Mouse (Mus musculus) intestine, postnatal 0 days (tissue): ENCODE measurements at regions not wholly inside any gene's neighbourhood (a gene's known extent, or its start where the extent isn't known, plus 50 kb on each side); places are given as distances from the start of the nearest gene placed in this dataset.

Experiments used
- ATAC-seq: fragments of 200-750 bp; cut with Nextera tagmentation; 2 replicates; pipeline ENCODE4 v1.8.0; 2017; ENCODE audit warnings: mild to moderate bottlenecking, moderate TSS enrichment, moderate library complexity
- H3K27ac ChIP-seq: fragments of 300-500 bp; sonication (generic); 2 replicates; pipeline ENCODE4 v1.5.1; 2014; ENCODE audit warnings: mild to moderate bottlenecking, low read depth, low read length, moderate library complexity
- H3K27me3 ChIP-seq: fragments of 300-500 bp; sonication (generic); replicated peaks from 2 replicates; pipeline ENCODE4 v1.6.1; 2014; ENCODE audit warnings: low read length, mixed read lengths; ENCODE audit not compliant: control insufficient read depth, insufficient read depth
- H3K36me3 ChIP-seq: fragments of 300-500 bp; sonication (generic); 2 replicates; pipeline ENCODE4 v1.6.1; 2014; ENCODE audit warnings: mild to moderate bottlenecking, moderate library complexity; ENCODE audit not compliant: control insufficient read depth, insufficient read depth
- H3K4me1 ChIP-seq: fragments of 300-500 bp; sonication (generic); replicated peaks from 2 replicates; pipeline ENCODE4 v1.6.1; 2014; ENCODE audit warnings: antibody characterized with exemption, low read length, mixed read lengths; ENCODE audit not compliant: control insufficient read depth, insufficient read depth
- H3K4me2 ChIP-seq: fragments of 300-500 bp; sonication (generic); replicated peaks from 2 replicates; pipeline ENCODE4 v1.6.1; 2014; ENCODE audit warnings: low read depth, mild to moderate bottlenecking, moderate library complexity
- H3K4me3 ChIP-seq: fragments of 300-500 bp; sonication (generic); 2 replicates; pipeline ENCODE4 v1.5.1; 2014; ENCODE audit warnings: low read depth, low read length
- H3K9ac ChIP-seq: fragments of 300-500 bp; sonication (generic); 2 replicates; pipeline ENCODE4 v1.6.1; 2014; ENCODE audit warnings: mild to moderate bottlenecking, low read depth, low read length
- H3K9me3 ChIP-seq: fragments of 300-500 bp; sonication (generic); 2 replicates; pipeline ENCODE4 v1.6.1; 2016; ENCODE audit warnings: mixed run types; ENCODE audit not compliant: control insufficient read depth
- CTCF ChIP-seq: sonication (generic); IDR thresholded peaks from 2 replicates; pipeline ENCODE4 v1.5.1; 2016; ENCODE audit warnings: low read depth, mild to moderate bottlenecking, control low read depth, antibody characterized with exemption, moderate library complexity
- WGBS: fragments of 180-500 bp; shearing (Covaris S2); extraction: QIAGEN DNeasy Blood & Tissue Kit; methylation state at CpG from one replicate; pipeline ENCODE4 v1.1.7; 2014; 5-methylcytosine and 5-hydroxymethylcytosine counted together

DNA sequence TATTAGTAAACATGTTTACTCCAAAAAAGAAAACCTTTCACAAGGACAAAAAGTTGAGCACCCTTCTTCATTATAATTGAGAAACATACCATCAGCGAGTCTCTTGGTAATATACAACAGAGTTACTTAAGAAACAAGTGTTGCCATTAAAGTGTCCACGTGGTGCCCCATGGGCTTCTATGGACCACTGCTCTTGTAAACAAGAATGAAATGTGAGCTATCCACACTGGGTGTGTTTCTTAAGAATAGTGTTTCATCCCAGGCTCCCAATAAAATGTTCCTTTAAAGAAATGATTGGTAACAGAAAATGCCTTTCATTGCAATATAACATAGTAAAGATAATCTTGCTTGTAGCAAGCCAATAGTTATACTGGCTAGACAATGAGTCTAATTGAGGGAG, 803.6 kb upstream of the Acvr2a start:
- H3K4me3 ChIP-seq = no peak overlapping the region
- H3K27ac ChIP-seq = no peak overlapping the region
- H3K9ac ChIP-seq = no peak overlapping the region
- H3K36me3 ChIP-seq = no peaks in the 10 kb centered on the region
- ATAC-seq = no peak
- H3K9me3 ChIP-seq = no peaks in the 10 kb centered on the region
- no peaks in the 10 kb centered on the region for H3K4me1 ChIP-seq
- H3K4me2 ChIP-seq = no peak overlapping the region
- no peaks in the 10 kb centered on the region for H3K27me3 ChIP-seq
- 81% methylated on average over 2 of the region's 2 CpGs for WGBS
- no peak for TF ChIP-seq CTCF

DNA sequence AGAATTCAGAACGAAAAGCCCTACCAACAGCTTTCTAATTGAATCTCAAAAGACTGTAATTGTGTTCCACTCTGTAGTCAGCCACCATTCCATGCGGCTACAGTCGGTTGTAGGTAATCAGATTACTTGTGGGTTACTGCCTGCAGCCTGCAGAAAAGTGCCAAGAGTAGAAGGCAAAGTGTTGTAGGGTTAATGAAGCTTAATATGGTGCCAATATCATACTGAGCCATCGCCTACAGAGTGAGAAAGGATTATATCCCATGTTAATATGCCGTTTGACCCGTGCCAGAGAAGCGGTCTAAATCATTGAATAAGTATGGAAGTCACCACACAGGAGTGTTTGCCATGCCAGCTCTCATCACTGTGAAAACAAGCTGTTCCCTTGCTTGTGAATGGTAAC, 786.4 kb upstream of the Acvr2a start:
- ATAC-seq = no peak
- Histone ChIP-seq H3K27me3 (no peaks in the 10 kb centered on the region), H3K4me1 (no peaks in the 10 kb centered on the region), H3K27ac (no peak overlapping the region), H3K9me3 (no peaks in the 10 kb centered on the region), H3K9ac (no peak overlapping the region), H3K36me3 (no peaks in the 10 kb centered on the region), H3K4me3 (no peak overlapping the region), H3K4me2 (no peak overlapping the region)
- 90% methylated on average over 7 of the region's 7 CpGs for WGBS
- no peak for TF ChIP-seq CTCF

DNA sequence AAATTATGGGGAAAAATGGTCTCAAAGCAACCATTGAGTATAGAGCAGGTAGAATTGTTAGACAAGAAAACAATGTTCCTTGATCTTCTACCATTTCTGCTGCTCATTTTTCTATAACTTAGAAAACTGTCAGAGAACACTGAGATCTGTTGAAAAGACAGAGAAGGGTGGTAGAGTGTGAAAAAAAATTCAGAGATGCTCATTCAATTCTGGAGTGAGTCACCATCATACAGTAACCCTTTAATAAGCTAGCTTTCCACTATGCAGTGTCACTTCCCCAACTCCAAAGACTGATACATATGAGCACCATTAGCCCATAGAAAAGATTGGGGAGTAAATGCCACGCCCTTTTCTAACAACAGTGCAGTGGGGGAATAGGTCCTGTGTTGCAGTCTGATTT, 752.5 kb upstream of the Acvr2a start:
- ATAC-seq = no peak
- Histone ChIP-seq H3K9me3 (no peaks in the 10 kb centered on the region), H3K27me3 (no peaks in the 10 kb centered on the region), H3K4me3 (no peak overlapping the region), H3K4me1 (no peaks in the 10 kb centered on the region), H3K27ac (no peak overlapping the region), H3K36me3 (no peaks in the 10 kb centered on the region), H3K9ac (no peak overlapping the region), H3K4me2 (no peak overlapping the region)
- WGBS = 38% methylated on average over 1 of the region's 1 CpGs
- no peak for TF ChIP-seq CTCF

DNA sequence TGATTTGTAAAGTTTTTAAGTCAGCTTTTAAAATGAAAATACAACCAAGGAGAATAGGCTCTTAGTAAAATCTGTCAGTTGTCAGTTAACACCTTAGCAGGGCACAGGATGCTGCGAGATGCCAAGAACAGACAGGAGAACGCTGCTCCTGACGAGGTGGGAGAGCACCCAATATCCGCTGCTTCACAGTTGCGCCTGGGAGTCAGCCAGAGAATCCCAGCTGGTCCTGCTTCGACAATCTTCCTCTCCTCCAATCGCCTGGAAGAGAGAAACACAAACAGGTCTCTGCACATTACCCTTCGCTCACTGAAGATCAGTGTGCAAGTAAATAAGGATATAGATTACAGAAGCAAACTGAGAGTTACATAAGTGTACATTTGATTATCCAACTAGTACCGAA, 750.5 kb upstream of the Acvr2a start:
- 64% methylated on average over 9 of the region's 9 CpGs for WGBS
- Histone ChIP-seq H3K27me3 (no peaks in the 10 kb centered on the region), H3K36me3 (no peaks in the 10 kb centered on the region), H3K4me1 (no peaks in the 10 kb centered on the region), H3K4me2 (no peak overlapping the region), H3K27ac (no peak overlapping the region), H3K9ac (no peak overlapping the region), H3K4me3 (no peak overlapping the region), H3K9me3 (no peaks in the 10 kb centered on the region)
- ATAC-seq = no peak
- TF ChIP-seq CTCF = no peak

DNA sequence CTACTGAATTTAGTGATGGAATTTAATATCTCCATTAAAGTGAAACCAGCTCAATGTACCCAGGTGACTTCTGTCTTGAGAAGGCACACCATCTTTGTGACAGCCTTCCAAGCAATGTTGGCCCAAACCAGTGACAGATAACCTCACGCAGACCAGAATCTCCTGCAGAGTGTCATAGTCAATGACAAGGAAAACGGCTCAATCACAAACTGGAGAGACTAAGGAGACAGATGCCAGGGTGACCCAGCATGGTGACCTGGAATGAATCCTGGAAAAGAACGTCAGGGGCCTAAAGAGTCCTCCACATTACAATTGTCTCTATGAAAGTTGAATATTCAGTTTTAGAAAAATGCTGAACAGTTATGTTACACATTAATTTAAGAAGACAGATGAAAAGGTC, 748.7 kb upstream of the Acvr2a start:
- Histone ChIP-seq H3K9me3 (no peaks in the 10 kb centered on the region), H3K4me2 (no peak overlapping the region), H3K27ac (no peak overlapping the region), H3K4me1 (no peaks in the 10 kb centered on the region), H3K4me3 (no peak overlapping the region), H3K36me3 (no peaks in the 10 kb centered on the region), H3K27me3 (no peaks in the 10 kb centered on the region), H3K9ac (no peak overlapping the region)
- no peak for ATAC-seq
- WGBS = 65% methylated on average over 3 of the region's 3 CpGs
- TF ChIP-seq CTCF = no peak

DNA sequence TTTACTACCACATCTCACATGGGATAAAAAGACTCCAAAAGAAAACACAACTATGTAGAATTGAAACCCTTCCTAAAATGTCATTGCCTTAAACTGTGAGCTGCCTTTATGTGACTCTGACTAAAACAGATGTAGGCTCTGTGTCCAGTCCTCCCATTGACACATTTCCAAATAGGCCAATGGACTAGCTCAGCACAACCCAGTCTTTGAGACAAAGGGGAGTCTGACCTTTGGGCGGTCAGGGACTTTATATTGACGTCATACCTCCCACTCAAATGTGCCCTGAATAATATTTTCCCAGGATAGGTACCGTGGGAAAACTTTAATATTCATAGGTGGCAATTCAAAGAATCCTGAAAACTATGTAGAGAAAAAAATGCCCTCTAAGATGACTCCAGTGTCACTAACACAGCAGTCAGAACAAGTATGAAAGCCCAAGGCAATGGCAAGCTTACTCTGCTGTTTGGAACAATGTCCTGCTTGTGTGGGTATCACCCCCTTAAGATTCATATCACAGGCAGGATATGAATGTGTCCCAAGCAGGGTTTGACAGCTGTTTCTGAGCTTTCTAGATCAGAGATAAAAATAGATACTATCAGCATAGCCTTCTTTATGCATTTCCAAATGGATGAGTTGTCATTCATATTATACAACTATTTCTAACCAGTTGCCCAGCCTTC, 731.6 kb upstream of the Acvr2a start:
- no peak for ATAC-seq
- Histone ChIP-seq H3K4me3 (no peak overlapping the region), H3K9me3 (no peaks in the 10 kb centered on the region), H3K4me2 (no peak overlapping the region), H3K27me3 (no peaks in the 10 kb centered on the region), H3K4me1 (no peaks in the 10 kb centered on the region), H3K27ac (no peak overlapping the region), H3K9ac (no peak overlapping the region), H3K36me3 (no peaks in the 10 kb centered on the region)
- 84% methylated on average over 3 of the region's 3 CpGs for WGBS
- no peak for TF ChIP-seq CTCF

DNA sequence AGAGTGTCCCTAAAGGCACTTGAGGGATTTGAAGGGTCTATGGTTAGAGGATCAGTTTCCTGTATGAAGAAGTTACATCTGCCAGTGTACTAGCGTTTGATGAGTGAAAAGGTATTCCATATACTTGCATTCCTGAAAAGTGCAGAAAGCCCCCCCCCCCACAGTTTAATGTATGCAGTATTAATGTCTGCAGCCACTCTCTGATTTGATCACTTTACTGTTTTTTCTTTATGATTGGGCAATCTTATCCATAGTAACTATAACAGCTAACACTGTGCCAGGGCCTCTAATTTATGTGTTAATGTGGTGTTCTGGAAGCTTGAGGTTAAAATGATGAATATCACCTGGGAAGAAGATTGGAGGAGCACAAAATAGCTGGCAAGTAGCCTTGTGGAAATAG, 715.6 kb upstream of the Acvr2a start:
- WGBS = 59% methylated on average over 1 of the region's 1 CpGs
- Histone ChIP-seq H3K27ac (no peak overlapping the region), H3K4me1 (no peaks in the 10 kb centered on the region), H3K9ac (no peak overlapping the region), H3K27me3 (no peaks in the 10 kb centered on the region), H3K4me3 (no peak overlapping the region), H3K9me3 (no peaks in the 10 kb centered on the region), H3K4me2 (no peak overlapping the region), H3K36me3 (no peaks in the 10 kb centered on the region)
- no peak for ATAC-seq
- no peak for TF ChIP-seq CTCF
